Mouse (Mus musculus) embryonic facial prominence, embryonic 11.5 days (tissue): Measurements from ENCODE around the gene Yes1. TPM values are rescaled to one million over a fixed set of nuclear protein-coding genes. Genes with fewer than 3 reads are reported as not detected.

ENCODE experiments used
- ATAC-seq: fragments of 200-750 bp; cut with Nextera tagmentation; replicated peaks from 2 replicates; pipeline ENCODE4 v1.8.0; 2017; ENCODE audit warnings: low read depth; ENCODE audit not compliant: insufficient number of reproducible peaks, low FRiP score, low TSS enrichment
- DNase-seq: peaks from one replicate; pipeline ENCODE4 v3.0.0-alpha.2; 2015; ENCODE audit warnings: low spot score
- H3K27ac ChIP-seq: fragments of 300-500 bp; sonication (generic); replicated peaks from 2 replicates; pipeline ENCODE4 v1.5.1; 2014; ENCODE audit warnings: mild to moderate bottlenecking, low read depth, low read length, control low read depth
- H3K27me3 ChIP-seq: fragments of 300-500 bp; sonication (generic); 2 replicates; pipeline ENCODE4 v1.6.1; 2014; ENCODE audit warnings: mild to moderate bottlenecking, low read length, moderate library complexity, mixed read lengths; ENCODE audit not compliant: control insufficient read depth, insufficient read depth
- H3K36me3 ChIP-seq: fragments of 300-500 bp; sonication (generic); replicated peaks from 2 replicates; pipeline ENCODE4 v1.6.1; 2014; ENCODE audit warnings: low read depth, mild to moderate bottlenecking, low read length, moderate library complexity, mixed read lengths; ENCODE audit not compliant: control insufficient read depth, insufficient read depth
- H3K4me1 ChIP-seq: fragments of 300-500 bp; sonication (generic); 2 replicates; pipeline ENCODE4 v1.6.1; 2014; ENCODE audit warnings: low read length, mixed read lengths; ENCODE audit not compliant: control insufficient read depth, insufficient read depth
- H3K4me2 ChIP-seq: fragments of 300-500 bp; sonication (generic); 2 replicates; pipeline ENCODE4 v1.6.1; 2014; ENCODE audit warnings: low read depth, mild to moderate bottlenecking, control low read depth, low read length, moderate library complexity
- H3K4me3 ChIP-seq: fragments of 300-500 bp; sonication (generic); 2 replicates; pipeline ENCODE4 v1.5.1; 2014; ENCODE audit warnings: low read depth, low read length, control low read depth
- H3K9ac ChIP-seq: fragments of 300-500 bp; sonication (generic); replicated peaks from 2 replicates; pipeline ENCODE4 v1.6.1; 2014; ENCODE audit warnings: mild to moderate bottlenecking, control low read depth, low read length
- H3K9me3 ChIP-seq: fragments of 300-500 bp; sonication (generic); replicated peaks from 2 replicates; pipeline ENCODE4 v1.6.1; 2016; ENCODE audit warnings: mild to moderate bottlenecking, low read length, inconsistent platforms, mixed read lengths; ENCODE audit not compliant: control insufficient read depth
- WGBS: fragments of 180-500 bp; shearing (Covaris S2); extraction: QIAGEN DNeasy Blood & Tissue Kit; methylation state at CpG from one replicate; pipeline ENCODE4 v1.1.7; 2014; 5-methylcytosine and 5-hydroxymethylcytosine counted together
- polyA plus RNA-seq: library from polyadenylated mRNA; unstranded; fragments of >200 nt; fragmentation: Nextera tagmentation; extraction: Ambion mirVana; gene quantifications from 2 replicates; pipeline ENCODE4 v1.2.1, GENCODE M21; 2014

Yes1 gene
- polyA plus RNA-seq, 1 experiment from 2014 or later: 30.8 TPM

DNA sequence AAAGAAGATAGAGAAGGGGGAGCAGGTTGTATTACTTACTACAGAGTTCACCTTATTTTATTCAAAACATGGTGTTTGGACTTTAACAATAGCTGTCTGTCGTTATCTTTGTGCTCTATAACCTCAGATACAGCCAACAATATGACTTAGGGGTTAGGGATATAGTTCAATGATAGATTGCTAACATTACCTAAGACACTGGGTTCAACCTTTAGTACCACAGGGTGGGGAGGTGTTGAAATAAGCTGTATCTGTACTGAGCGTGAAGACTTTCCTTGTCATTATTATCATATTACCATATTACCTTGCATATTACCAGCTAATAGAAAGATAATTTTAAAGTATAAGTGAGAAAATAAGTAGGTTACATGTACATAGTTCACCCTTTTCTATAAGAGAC, 13.8 kb downstream of the Yes1 start:
- ATAC-seq (no peak), DNase-seq (no peak)
- no peaks in the 10 kb centered on the region for H3K9me3 ChIP-seq
- H3K4me3 ChIP-seq: no peak overlapping the region
- H3K36me3 ChIP-seq: no peaks in the 10 kb centered on the region
- 95% methylated on average over 2 of the region's 2 CpGs for WGBS
- no peaks in the 10 kb centered on the region for H3K4me1 ChIP-seq
- no peak overlapping the region for H3K4me2 ChIP-seq
- no peak overlapping the region for H3K27ac ChIP-seq
- H3K9ac ChIP-seq: no peak overlapping the region
- H3K27me3 ChIP-seq: no peaks in the 10 kb centered on the region

GRCm38 (mm10) chr5:32633185-32633584, 22.2 kb downstream of the Yes1 start:
- Histone ChIP-seq H3K36me3 (no peaks in the 10 kb centered on the region), H3K4me3 (no peak overlapping the region), H3K9ac (no peak overlapping the region), H3K9me3 (no peaks in the 10 kb centered on the region), H3K27me3 (no peaks in the 10 kb centered on the region), H3K27ac (no peak overlapping the region), H3K4me2 (no peak overlapping the region), H3K4me1 (no peaks in the 10 kb centered on the region)
- ATAC-seq (no peak), DNase-seq (no peak)

- ATAC-seq: no peak
These were observed 46.4 kb downstream of the Yes1 start for GRCm38 (mm10) chr5:32657386-32657785.

DNA sequence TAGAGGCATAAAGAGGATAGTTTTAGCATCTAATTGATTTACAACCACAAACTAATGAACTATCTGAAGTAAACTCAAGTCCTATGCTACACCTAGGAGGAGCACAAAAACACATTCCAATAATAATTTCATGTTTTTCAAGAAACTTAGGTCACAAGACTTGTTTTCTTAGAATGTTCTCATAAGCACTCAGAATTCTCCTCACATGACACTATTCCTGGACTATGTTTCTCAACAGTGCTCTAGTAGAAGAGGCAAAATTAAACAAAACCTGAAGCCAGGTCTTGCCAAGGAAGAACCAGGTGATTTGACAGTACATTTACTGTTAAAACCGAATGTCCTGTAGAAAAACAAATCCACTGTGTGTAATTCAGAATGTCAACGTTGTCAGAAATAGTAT, 71.5 kb downstream of the Yes1 start:
- Histone ChIP-seq H3K9me3 (no peaks in the 10 kb centered on the region), H3K27me3 (no peaks in the 10 kb centered on the region), H3K9ac (no peak overlapping the region), H3K4me2 (no peak overlapping the region), H3K27ac (no peak overlapping the region), H3K36me3 (no peaks in the 10 kb centered on the region), H3K4me3 (no peak overlapping the region), H3K4me1 (no peaks in the 10 kb centered on the region)
- DNase-seq (no peak), ATAC-seq (no peak)
- WGBS: 40% methylated on average over 2 of the region's 2 CpGs

More at GRCm38 (mm10) chr5:32657386-32657785, 46.4 kb downstream of the Yes1 start:
- no peak overlapping the region for H3K4me2 ChIP-seq
- H3K36me3 ChIP-seq: no peaks in the 10 kb centered on the region
- H3K4me1 ChIP-seq: no peaks in the 10 kb centered on the region
- H3K27me3 ChIP-seq: no peaks in the 10 kb centered on the region
- H3K9me3 ChIP-seq: no peaks in the 10 kb centered on the region
- H3K4me3 ChIP-seq: no peak overlapping the region
- no peak overlapping the region for H3K9ac ChIP-seq
- peak; percentile 36 for DNase-seq
- H3K27ac ChIP-seq: no peak overlapping the region
- 65% methylated on average over 1 of the region's 1 CpGs for WGBS

DNA sequence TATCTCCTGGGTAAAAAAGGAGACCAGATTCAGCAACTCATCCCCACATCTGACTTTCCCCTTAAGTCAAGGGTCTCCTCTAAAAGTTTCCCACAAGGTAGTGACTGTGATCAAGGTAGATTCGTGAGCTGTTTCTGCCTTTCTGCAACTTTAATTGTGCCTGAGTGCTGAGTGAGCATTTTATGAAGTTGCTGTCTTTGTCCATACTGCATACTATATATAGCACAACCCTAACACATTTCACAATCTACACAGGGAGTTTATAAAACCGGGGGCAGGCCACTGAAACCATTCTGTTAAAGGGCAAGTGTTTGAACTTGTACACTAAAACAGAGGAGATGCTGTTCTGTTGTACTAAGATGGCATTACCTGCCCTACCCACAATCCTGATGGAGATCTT, 82.4 kb downstream of the Yes1 start:
- Histone ChIP-seq H3K36me3 (no peaks in the 10 kb centered on the region), H3K4me3 (no peak overlapping the region), H3K9ac (no peak overlapping the region), H3K27me3 (no peaks in the 10 kb centered on the region), H3K27ac (no peak overlapping the region), H3K4me2 (no peak overlapping the region), H3K9me3 (no peaks in the 10 kb centered on the region), H3K4me1 (no peaks in the 10 kb centered on the region)
- ATAC-seq (no peak), DNase-seq (no peak)
- WGBS: 77% methylated on average over 2 of the region's 2 CpGs

- Histone ChIP-seq H3K4me2 (no peak overlapping the region), H3K9me3 (no peaks in the 10 kb centered on the region), H3K27me3 (no peaks in the 10 kb centered on the region), H3K4me3 (no peak overlapping the region), H3K27ac (no peak overlapping the region), H3K4me1 (no peaks in the 10 kb centered on the region), H3K9ac (no peak overlapping the region), H3K36me3 (no peaks in the 10 kb centered on the region)
- DNase-seq (no peak), ATAC-seq (no peak)
- 79% methylated on average over 5 of the region's 5 CpGs for WGBS
These were observed 86.4 kb downstream of the Yes1 start for GRCm38 (mm10) chr5:32697208-32697867.

GRCm38 (mm10) chr5:32706226-32706780, 95.3 kb downstream of the Yes1 start:
- Histone ChIP-seq H3K27ac (no peak overlapping the region), H3K9ac (no peak overlapping the region), H3K36me3 (no peaks in the 10 kb centered on the region), H3K4me2 (no peak overlapping the region), H3K4me1 (no peaks in the 10 kb centered on the region), H3K4me3 (no peak overlapping the region), H3K27me3 (no peaks in the 10 kb centered on the region), H3K9me3 (no peaks in the 10 kb centered on the region)
- no peak for ATAC-seq
- no peak for DNase-seq
- 81% methylated on average over 2 of the region's 2 CpGs for WGBS

DNA sequence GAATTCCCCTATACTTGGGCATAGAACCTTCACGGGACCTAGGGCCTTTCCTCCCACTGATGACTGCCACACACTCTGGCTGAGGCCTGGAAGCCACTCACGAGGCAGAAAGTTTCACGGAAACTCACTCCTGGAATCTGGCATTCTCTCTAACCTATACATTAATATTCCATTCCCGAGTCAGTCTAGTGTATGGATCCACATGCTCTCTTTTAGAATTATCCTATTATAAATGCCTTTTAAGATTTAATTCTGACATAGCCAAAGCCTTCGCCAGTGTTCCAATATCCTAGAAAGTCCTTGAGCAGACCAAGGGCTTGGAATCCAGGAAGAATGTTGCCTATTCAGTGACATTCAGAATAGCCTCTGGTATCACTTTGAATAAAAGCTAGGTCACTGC, 100.5 kb downstream of the Yes1 start:
- DNase-seq (no peak), ATAC-seq (no peak)
- H3K4me1 ChIP-seq: no peaks in the 10 kb centered on the region
- no peak overlapping the region for H3K9ac ChIP-seq
- H3K4me2 ChIP-seq: no peak overlapping the region
- H3K36me3 ChIP-seq: no peaks in the 10 kb centered on the region
- no peaks in the 10 kb centered on the region for H3K9me3 ChIP-seq
- no peak overlapping the region for H3K4me3 ChIP-seq
- 75% methylated on average over 5 of the region's 5 CpGs for WGBS
- H3K27ac ChIP-seq: no peak overlapping the region
- H3K27me3 ChIP-seq: no peaks in the 10 kb centered on the region
